Mouse (Mus musculus) left cerebral cortex, adult 18-20 months (tissue): ENCODE results near the gene Nr5a1. TPM values are rescaled to one million over a fixed set of nuclear protein-coding genes. Genes with fewer than 3 reads are reported as not detected.

Source experiments
- DNase-seq, 2 experiments: peaks; one replicate each; pipeline ENCODE4 v3.0.0; 2021 to 2022; ENCODE audit warnings: low spot score in 2 of 2, mixed read lengths in 1 of 2
- total RNA-seq, 2 experiments: library from RNA; stranded (reverse); gene quantifications; 2 replicates each; pipeline ENCODE4 v1.2.3; 2021

The Nr5a1 gene
- total RNA-seq, 2 experiments from 2014 or later = not detected

GRCm38 (mm10) chr2:38652565-38653292 lies 61.6 kb downstream of the Nr5a1 start:
- no peak for DNase-seq

- DNase-seq = no peak
Observed at GRCm38 (mm10) chr2:38652098-38652497, 62.2 kb downstream of the Nr5a1 start.

DNA sequence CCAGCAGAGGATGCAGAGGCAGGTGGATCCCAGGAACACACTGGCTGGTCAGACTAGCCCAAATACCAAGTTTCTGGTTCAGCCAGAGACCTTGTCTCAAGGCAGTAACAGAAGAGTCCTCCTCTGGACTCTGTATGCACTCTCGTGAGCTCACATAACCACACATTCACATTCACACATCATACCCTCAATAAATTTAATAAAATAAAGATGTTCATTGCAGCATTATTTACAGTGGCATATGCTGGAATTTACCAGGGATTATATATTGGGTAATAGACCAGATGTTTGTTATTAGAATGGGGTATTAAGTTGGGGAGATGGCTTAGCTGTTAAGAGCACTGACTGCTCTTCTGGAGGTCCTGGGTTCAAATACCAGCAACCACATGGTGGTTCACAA lies 64.0 kb downstream of the Nr5a1 start:
- DNase-seq = no peak

GRCm38 (mm10) chr2:38647661-38648060 lies 66.7 kb downstream of the Nr5a1 start:
- no peak for DNase-seq

DNA sequence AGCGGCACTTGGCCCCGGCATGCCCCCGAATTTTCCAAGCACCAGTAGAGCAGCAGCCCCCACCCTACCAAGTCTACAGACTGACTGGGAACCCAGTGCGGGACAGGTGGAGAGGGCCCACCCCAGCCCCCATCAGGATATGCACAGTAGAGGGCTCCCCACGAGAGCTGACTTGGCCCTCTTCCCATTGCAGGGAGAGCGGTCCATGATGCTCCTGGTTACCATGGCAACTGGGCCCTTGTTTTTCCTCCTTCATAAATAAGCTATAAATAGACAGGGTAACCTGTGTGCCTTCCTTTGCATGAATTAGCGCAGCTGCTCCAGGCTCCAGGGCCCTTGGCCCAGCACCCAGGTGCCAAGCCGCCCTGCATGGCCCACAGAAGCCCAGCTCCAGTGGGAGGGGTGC lies 67.1 kb downstream of the Nr5a1 start:
- peak in 1 of 2 experiments; percentile 31 for DNase-seq

- peak; percentile 74 to 75 for DNase-seq
Observed at GRCm38 (mm10) chr2:38645936-38646335, 68.4 kb downstream of the Nr5a1 start.

DNA sequence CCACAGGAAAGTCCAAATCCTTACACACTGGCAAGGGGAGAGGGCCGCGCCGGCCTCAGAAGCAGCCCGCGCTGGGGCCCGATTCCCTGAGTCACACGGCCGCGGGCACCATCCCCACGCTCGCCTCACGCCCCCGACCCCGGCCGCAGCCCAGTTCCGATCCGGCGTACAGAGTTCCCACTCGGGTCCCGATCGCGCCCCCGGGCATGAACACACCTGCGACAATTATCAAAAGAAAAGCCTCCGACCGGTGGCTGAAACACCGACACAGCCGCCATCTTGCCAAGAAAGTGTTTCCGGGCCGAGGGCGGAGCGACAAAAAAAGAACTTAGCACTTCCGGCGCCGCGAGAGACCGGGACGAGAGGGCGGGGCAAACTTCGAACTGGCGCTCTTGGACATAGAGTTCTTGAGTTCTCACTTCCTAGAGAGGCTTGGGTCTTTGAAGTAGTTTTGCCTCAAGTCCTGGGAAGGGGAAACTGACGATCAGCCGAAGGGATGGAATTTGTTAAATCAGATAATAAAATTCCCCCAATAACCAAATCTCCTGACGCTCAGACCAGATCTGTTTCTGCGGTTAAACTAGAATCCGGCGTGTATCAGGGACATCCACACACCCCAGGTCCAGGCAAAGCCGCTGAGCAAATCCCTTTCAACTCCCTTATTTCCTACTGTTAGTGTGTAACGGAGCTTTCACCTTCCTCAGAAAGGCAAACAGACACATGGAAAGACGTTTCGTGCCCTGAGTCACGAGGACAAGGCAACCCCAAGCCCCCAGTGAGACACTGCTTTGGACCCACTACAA lies 70.5 kb downstream of the Nr5a1 start, which contains the start of gene Psmb7:
TSS of gene Psmb7 (minus strand) at position 463 of the 803 bp plus-strand sequence.
- DNase-seq = peak; percentile 83 to 87

Other genes with a start within 250 kb of the Nr5a1 start
- gene Nek6, start 202.9 kb downstream of the Nr5a1 start, total RNA-seq = 10 to 100 TPM; 25.1 to 30.8 TPM
- gene Psmb7, start 70.5 kb downstream of the Nr5a1 start, total RNA-seq = 100 to 1,000 TPM; 206 to 207 TPM
- 10 to 100 TPM; 10.7 to 11.9 TPM for gene Nr6a1, start 213.1 kb upstream of the Nr5a1 start, total RNA-seq
- 1 to 10 TPM; 2.3 to 2.9 TPM for gene Olfml2a, start 217.4 kb upstream of the Nr5a1 start, total RNA-seq